8 mouse cellular contexts compared by ENCODE assay signal in the genomic region with DNA sequence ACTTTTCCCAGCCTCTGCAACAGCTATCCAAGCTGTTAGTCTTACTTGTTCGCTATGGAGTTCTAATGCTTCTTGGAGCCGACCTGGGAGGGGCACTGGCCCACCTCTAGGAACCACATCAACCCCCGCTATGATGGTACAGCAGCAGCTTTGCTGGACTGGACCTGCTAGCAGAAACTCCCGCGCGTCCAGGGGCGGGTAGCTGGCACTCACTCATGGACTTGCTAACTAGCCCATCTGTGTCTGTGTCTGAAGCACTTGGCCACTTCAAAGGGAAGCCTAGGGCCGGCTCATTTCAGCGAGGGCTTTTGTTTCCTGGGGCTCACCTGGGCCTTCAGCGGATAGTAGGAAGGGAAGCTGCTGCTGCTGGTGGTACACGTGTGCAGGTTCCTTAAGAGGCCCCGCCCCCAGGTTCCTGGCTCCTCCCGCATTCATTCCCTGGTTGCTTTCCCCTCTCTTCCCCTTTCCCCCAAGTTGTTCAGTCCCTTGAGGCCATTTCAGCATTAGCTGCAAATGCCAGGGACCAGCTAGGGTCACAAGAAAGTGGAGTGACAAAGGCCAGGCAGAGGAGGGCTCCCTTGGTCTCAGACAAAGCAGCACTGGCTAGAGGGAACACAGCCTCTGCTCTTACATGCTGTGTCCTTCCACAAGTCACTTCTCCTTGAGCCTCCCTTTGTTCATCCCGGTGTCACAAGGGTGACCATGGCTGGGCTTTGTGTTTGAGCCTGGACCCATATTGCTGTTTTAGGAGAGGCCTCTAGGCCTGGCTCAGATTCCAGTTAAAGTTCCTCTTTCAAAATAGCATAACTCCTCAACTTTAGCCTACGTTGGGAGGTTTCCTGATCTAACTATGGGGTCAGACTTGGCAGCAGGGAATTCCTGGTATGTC. TPM values are rescaled to one million over a fixed set of nuclear protein-coding genes. Genes with fewer than 3 reads are reported as not detected.
DNase-seq lines count a peak whose midpoint lies in the region; ATAC-seq lines count a peak whose summit lies in the region.
"Had no signal": no experiment of that assay in that cellular context is flagged by ENCODE, and none has a peak within 500 bp of the region (broad histone marks: within the 10 kb centered on the region; RNA-seq: fewer than 3 reads in every experiment).

TSS of gene Lgals12 (minus strand) at position 393 of the 889 bp plus-strand sequence.

- H3K9ac ChIP-seq in stomach, embryonic 16.5 days (ENCODE audit: low read length): peak within 1 kb of the TSS; percentile 69

- peak within 1 kb of the TSS; percentile 68 for H3K4me2 ChIP-seq in stomach, embryonic 16.5 days (ENCODE audit: low read depth, low read length)

- WGBS in stomach, embryonic 16.5 days: 8% methylated on average over 15 of the region's 15 CpGs

- DNase-seq in R1 (ENCODE audit: low read depth, low spot score): peak; percentile 66
- DNase-seq in adrenal gland, postnatal 10 days: peak; percentile 61
- DNase-seq in frontal cortex, postnatal 14 days (ENCODE audit: low spot score in 2 of 2): peak; percentile 34 to 39
- DNase-seq in kidney, postnatal 14 days: peak; percentile 30
- no peak for DNase-seq in layer of hippocampus, adult 18-20 months (ENCODE audit: low spot score in 2 of 2)

- H3K36me3 ChIP-seq in stomach, embryonic 16.5 days (ENCODE audit: control insufficient read depth, insufficient read depth, low read length): no peaks in the 10 kb centered on the region

- peak within 1 kb of the TSS; percentile 90 for H3K27ac ChIP-seq in stomach, embryonic 16.5 days (ENCODE audit: low read length)
- H3K27ac ChIP-seq: macrophage had no signal

- peak; percentile 34; the same call in 1 of the 2 replicates for ATAC-seq in megakaryocyte progenitor cell, adult 5-6 weeks (replicated peaks; ENCODE audit: poor library complexity)
- ATAC-seq in stomach, embryonic 16.5 days (ENCODE audit: insufficient read depth, low FRiP score): peak; percentile 47; the same call in 1 of the 2 replicates

- peaks cover 19% of the 10 kb centered on the region for H3K4me1 ChIP-seq in stomach, embryonic 16.5 days (ENCODE audit: control insufficient read depth, insufficient read depth, low read length)

- no peaks in the 10 kb centered on the region for H3K9me3 ChIP-seq in stomach, embryonic 16.5 days (replicated peaks; ENCODE audit: control insufficient read depth, low read length)

- H3K4me3 ChIP-seq in stomach, embryonic 16.5 days (replicated peaks; ENCODE audit: low read length): peak within 1 kb of the TSS; percentile 39

- no peaks in the 10 kb centered on the region for H3K27me3 ChIP-seq in stomach, embryonic 16.5 days (ENCODE audit: control insufficient read depth, insufficient read depth, low read length)

RNA-seq across cellular contexts. Expression of gene Lgals12, which starts in this region (rescaled TPM):
- 10 to 100 TPM; 20.3 to 29.6 TPM for total RNA-seq in adrenal gland, postnatal 10 days (2021)
- not detected in 2 replicates for total RNA-seq in megakaryocyte progenitor cell, adult 5-6 weeks (2015)
- not detected in 2 replicates for total RNA-seq in megakaryocyte progenitor cell, adult 5-6 weeks (2017)
- polyA plus RNA-seq in stomach, embryonic 16.5 days (2015; fragmentation: Nextera tagmentation; extraction: Ambion mirVana): 3.5 and 3.6 TPM in 2 replicates
- under 1 TPM; 0.33 to 0.35 TPM for total RNA-seq in layer of hippocampus, adult 18-20 months (2021)
- polyA plus RNA-seq: macrophage had no signal

Comparison
In these comparisons a context has a peak if more than half of its experiments do, and no peak if none do; other contexts are left out.
1. RNA of gene Lgals12 (total RNA-seq): 20.3 to 29.6 TPM in adrenal gland, postnatal 10 days; 0.33 to 0.35 TPM in layer of hippocampus, adult 18-20 months and not detected in megakaryocyte progenitor cell, adult 5-6 weeks; every median in the first group is over 10 times any median in the second.
2. Peak in ATAC-seq in megakaryocyte progenitor cell, adult 5-6 weeks; RNA of the gene not detected or under 1 TPM.
3. DNase-seq: peak in R1 (single experiment), adrenal gland, postnatal 10 days (single experiment), frontal cortex, postnatal 14 days (2 of 2) and kidney, postnatal 14 days (single experiment); none in layer of hippocampus, adult 18-20 months (0 of 2).